In genomic region chr1:165302455-165303208, GRCm38 (mm10) we compare ENCODE assay signal across 7 mouse cellular contexts. TPM values are rescaled to one million over a fixed set of nuclear protein-coding genes. Genes with fewer than 3 reads are reported as not detected.
DNase-seq lines count a peak whose midpoint lies in the region; ATAC-seq lines count a peak whose summit lies in the region.

No protein-coding gene starts in this region.

- ATAC-seq in forebrain, embryonic 14.5 days, result peak; percentile 79
- ATAC-seq in intestine, embryonic 16.5 days, result peak; percentile 94
- ATAC-seq in cerebellum, adult (ENCODE audit: insufficient number of reproducible peaks, low FRiP score, low TSS enrichment), result no peak

- no peak overlapping the region for H3K9ac ChIP-seq in forebrain, embryonic 14.5 days (ENCODE audit: low read length)
- no peak overlapping the region for H3K9ac ChIP-seq in intestine, embryonic 16.5 days (ENCODE audit: low read depth, low read length)

- no peak overlapping the region; the same call in 1 of the 2 replicates for H3K27ac ChIP-seq in forebrain, embryonic 14.5 days (ENCODE audit: low read depth, low read length)
- H3K27ac ChIP-seq in intestine, embryonic 16.5 days (ENCODE audit: low read length), result no peak overlapping the region; the same call in 1 of the 2 replicates

- H3K4me1 ChIP-seq in forebrain, embryonic 14.5 days (ENCODE audit: control insufficient read depth, insufficient read depth, low read length), result peaks cover 18% of the 10 kb centered on the region
- peaks cover 7% of the 10 kb centered on the region; the same call in 1 of the 2 replicates for H3K4me1 ChIP-seq in intestine, embryonic 16.5 days (ENCODE audit: control insufficient read depth, insufficient read depth, low read length)

- no peaks in the 10 kb centered on the region for H3K9me3 ChIP-seq in forebrain, embryonic 14.5 days (replicated peaks; ENCODE audit: control insufficient read depth, low read length)
- H3K9me3 ChIP-seq in intestine, embryonic 16.5 days (ENCODE audit: control insufficient read depth, low read length), result no peaks in the 10 kb centered on the region

- H3K36me3 ChIP-seq in forebrain, embryonic 14.5 days (ENCODE audit: control insufficient read depth, insufficient read depth, low read length), result peaks cover 18% of the 10 kb centered on the region
- no peaks in the 10 kb centered on the region for H3K36me3 ChIP-seq in intestine, embryonic 16.5 days (ENCODE audit: control insufficient read depth, insufficient read depth, low read length)

- H3K27me3 ChIP-seq in forebrain, embryonic 14.5 days (replicated peaks; ENCODE audit: control insufficient read depth, insufficient read depth, low read length), result no peaks in the 10 kb centered on the region
- H3K27me3 ChIP-seq in intestine, embryonic 16.5 days (replicated peaks; ENCODE audit: control insufficient read depth, insufficient read depth, low read length), result no peaks in the 10 kb centered on the region

- H3K4me2 ChIP-seq in forebrain, embryonic 14.5 days (ENCODE audit: low read length), result no peak overlapping the region
- no peak overlapping the region for H3K4me2 ChIP-seq in intestine, embryonic 16.5 days (ENCODE audit: low read depth, low read length)

- 41% methylated on average over 13 of the region's 13 CpGs for WGBS in forebrain, embryonic 14.5 days
- WGBS in intestine, embryonic 16.5 days, result 66% methylated on average over 13 of the region's 13 CpGs

- DNase-seq in ovary, postnatal 36 days (ENCODE audit: low spot score), result peak; percentile 16
- DNase-seq in ovary, postnatal 10 days (ENCODE audit: low spot score), result no peak
- peak; percentile 86 for DNase-seq in forebrain, embryonic 14.5 days (ENCODE audit: low spot score)
- peak; percentile 30 for DNase-seq in lung, postnatal 36 days
- no peak for DNase-seq in spleen, adult 18-20 months

- H3K4me3 ChIP-seq in forebrain, embryonic 14.5 days (ENCODE audit: low read depth, low read length), result no peak overlapping the region
- H3K4me3 ChIP-seq in intestine, embryonic 16.5 days (ENCODE audit: low read length), result no peak overlapping the region

RNA-seq across cellular contexts. Expression of gene Gpr161, which starts 7.0 kb away (rescaled TPM):
- 4.7 and 4.8 TPM in 2 replicates for polyA plus RNA-seq in forebrain, embryonic 14.5 days (2014; fragmentation: Nextera tagmentation; extraction: Ambion mirVana)
- 0.69 and 0.81 TPM in 2 replicates for polyA plus RNA-seq in intestine, embryonic 16.5 days (2015; fragmentation: Nextera tagmentation; extraction: Ambion mirVana)

Comparison
In these comparisons a context has a peak if more than half of its experiments do, and no peak if none do; other contexts are left out.
1. DNase-seq: peak in ovary, postnatal 36 days (single experiment), forebrain, embryonic 14.5 days (single experiment) and lung, postnatal 36 days (single experiment); none in ovary, postnatal 10 days (single experiment) and spleen, adult 18-20 months (0 of 2).